Mouse (Mus musculus): Measurements from ENCODE around the gene Hnrnpf. TPM values are rescaled to one million over a fixed set of nuclear protein-coding genes. Genes with fewer than 3 reads are reported as not detected.

The Hnrnpf gene
- polyA plus RNA-seq, 1 experiment from 2014 or later, result 313 TPM

Small RNA genes lying within 50 kb of the gene (microRNA-seq; reads per million reads assigned to microRNA genes)
- gene Gm25535, result not detected

Other genes with a start within 250 kb of the Hnrnpf start
- gene Zfp637, start 59.1 kb upstream of the Hnrnpf start, polyA plus RNA-seq (2015; fragmentation: Nextera tagmentation; extraction: Ambion mirVana), result 145 TPM in 2 replicates
- 11.9 and 14.6 TPM in 2 replicates for gene Zfp239, start 38.2 kb upstream of the Hnrnpf start, polyA plus RNA-seq (2015; fragmentation: Nextera tagmentation; extraction: Ambion mirVana)
- 3.5 TPM in 2 replicates for gene Fxyd4, start 37.4 kb downstream of the Hnrnpf start, polyA plus RNA-seq (2015; fragmentation: Nextera tagmentation; extraction: Ambion mirVana)
- gene Rasgef1a, start 111.1 kb downstream of the Hnrnpf start, polyA plus RNA-seq (2015; fragmentation: Nextera tagmentation; extraction: Ambion mirVana), result 0.90 and 1.1 TPM in 2 replicates
- gene Csgalnact2, start 238.8 kb downstream of the Hnrnpf start, polyA plus RNA-seq (2015; fragmentation: Nextera tagmentation; extraction: Ambion mirVana), result 9.2 and 9.5 TPM in 2 replicates